Mouse (Mus musculus) midbrain, postnatal 0 days (tissue): ENCODE results near the gene 4931409K22Rik. TPM values are rescaled to one million over a fixed set of nuclear protein-coding genes. Genes with fewer than 3 reads are reported as not detected.
A peak's percentile ranks its signal among the peaks of the same experiment; 100 is the strongest.

Experiments
- ATAC-seq: fragments of 200-750 bp; cut with Nextera tagmentation; 2 replicates; pipeline ENCODE4 v1.8.0; 2017; ENCODE audit warnings: moderate number of reproducible peaks, mild to moderate bottlenecking, moderate TSS enrichment, moderate library complexity; ENCODE audit not compliant: low FRiP score
- DNase-seq: peaks from one replicate; pipeline ENCODE4 v3.0.0-alpha.2; 2015; ENCODE audit warnings: low spot score
- H3K27ac ChIP-seq: fragments of 300-500 bp; sonication (generic); 2 replicates; pipeline ENCODE4 v1.5.1; 2014; ENCODE audit warnings: low read depth, mild to moderate bottlenecking, low read length, mixed read lengths
- H3K27me3 ChIP-seq: fragments of 300-500 bp; sonication (generic); 2 replicates; pipeline ENCODE4 v1.6.1; 2014; ENCODE audit warnings: low read length, control low read depth, mixed read lengths; ENCODE audit not compliant: insufficient read depth
- H3K36me3 ChIP-seq: fragments of 300-500 bp; sonication (generic); 2 replicates; pipeline ENCODE4 v1.6.1; 2014; ENCODE audit warnings: low read length, control low read depth, mixed read lengths; ENCODE audit not compliant: insufficient read depth
- H3K4me1 ChIP-seq: fragments of 300-500 bp; sonication (generic); 2 replicates; pipeline ENCODE4 v1.6.1; 2014; ENCODE audit warnings: mild to moderate bottlenecking, control low read depth, antibody characterized with exemption, low read length, mixed read lengths; ENCODE audit not compliant: insufficient read depth
- H3K4me2 ChIP-seq: fragments of 300-500 bp; sonication (generic); 2 replicates; pipeline ENCODE4 v1.6.1; 2014; ENCODE audit warnings: low read depth, mild to moderate bottlenecking, low read length, mixed read lengths; ENCODE audit not compliant: poor library complexity, severe bottlenecking
- H3K4me3 ChIP-seq: fragments of 300-500 bp; sonication (generic); 2 replicates; pipeline ENCODE4 v1.5.1; 2014; ENCODE audit warnings: low read depth, mild to moderate bottlenecking, low read length, moderate library complexity
- H3K9ac ChIP-seq: fragments of 300-500 bp; sonication (generic); replicated peaks from 2 replicates; pipeline ENCODE4 v1.6.1; 2014; ENCODE audit warnings: mild to moderate bottlenecking, low read length, moderate library complexity, mixed read lengths; ENCODE audit not compliant: poor library complexity, severe bottlenecking
- H3K9me3 ChIP-seq: fragments of 300-500 bp; sonication (generic); 2 replicates; pipeline ENCODE4 v1.6.1; 2016; ENCODE audit warnings: low read length, control low read depth
- CTCF ChIP-seq: IDR thresholded peaks from 2 replicates; pipeline ENCODE4 v1.5.1; 2016; ENCODE audit warnings: antibody characterized with exemption, mild to moderate bottlenecking
- WGBS: fragments of 180-500 bp; shearing (Covaris S2); extraction: QIAGEN DNeasy Blood & Tissue Kit; methylation state at CpG from one replicate; pipeline ENCODE4 v1.1.7; 2014; 5-methylcytosine and 5-hydroxymethylcytosine counted together
- polyA plus RNA-seq: library from polyadenylated mRNA; unstranded; fragments of >200 nt; fragmentation: Nextera tagmentation; extraction: Ambion mirVana; gene quantifications from 2 replicates; pipeline ENCODE4 v1.2.1, GENCODE M21; 2015
- total RNA-seq: library from RNA; depleted of rRNA; stranded (reverse); fragments of >200 nt; gene quantifications from 2 replicates; pipeline ENCODE4 v1.2.3, GENCODE M21; 2014; rRNA removed

4931409K22Rik gene
- total RNA-seq (not detected in 2 replicates), polyA plus RNA-seq (not detected in 2 replicates)

- 81% methylated on average over 2 of the region's 2 CpGs for WGBS
- no peak for TF ChIP-seq CTCF
- no peak within 1 kb of the TSS for H3K9ac ChIP-seq
- no peaks in the 10 kb centered on the region for H3K4me1 ChIP-seq
- no peak for ATAC-seq
- no peak for DNase-seq
- no peak within 1 kb of the TSS for H3K27ac ChIP-seq
- H3K27me3 ChIP-seq: no peaks in the 10 kb centered on the region; the same call in 1 of the 2 replicates
- H3K4me2 ChIP-seq: no peak within 1 kb of the TSS
- no peaks in the 10 kb centered on the region for H3K36me3 ChIP-seq
- no peaks in the 10 kb centered on the region for H3K9me3 ChIP-seq
- no peak within 1 kb of the TSS for H3K4me3 ChIP-seq
Measured at GRCm38 (mm10) chr5:24556709-24557108, at the start of gene 4931409K22Rik. Gene 4931409K22Rik (minus strand): TSS chr5:24556809.

GRCm38 (mm10) chr5:24605980-24606665 is 49.5 kb upstream of the 4931409K22Rik start:
- peaks cover 45% of the 10 kb centered on the region for H3K4me1 ChIP-seq
- peak overlapping the region; percentile 72 for H3K4me2 ChIP-seq
- ATAC-seq: no peak
- TF ChIP-seq CTCF: peak; percentile 48
- no peaks in the 10 kb centered on the region for H3K36me3 ChIP-seq
- no peaks in the 10 kb centered on the region for H3K9me3 ChIP-seq
- H3K4me3 ChIP-seq: peak overlapping the region; percentile 59
- peak overlapping the region; percentile 94 for H3K9ac ChIP-seq
- H3K27ac ChIP-seq: peak overlapping the region; percentile 98
- WGBS: 7% methylated on average over 14 of the region's 14 CpGs
- DNase-seq: no peak
- no peaks in the 10 kb centered on the region for H3K27me3 ChIP-seq

- Histone ChIP-seq H3K27me3 (no peaks in the 10 kb centered on the region), H3K9me3 (no peaks in the 10 kb centered on the region), H3K4me2 (peak overlapping the region; percentile 72), H3K27ac (peak overlapping the region; percentile 98), H3K4me3 (peak overlapping the region; percentile 59), H3K9ac (peak overlapping the region; percentile 94), H3K36me3 (no peaks in the 10 kb centered on the region), H3K4me1 (peaks cover 51% of the 10 kb centered on the region)
- TF ChIP-seq CTCF: no peak
- peak; percentile 45 for DNase-seq
- 5% methylated on average over 6 of the region's 6 CpGs for WGBS
- ATAC-seq: no peak
Measured at GRCm38 (mm10) chr5:24605321-24605979, 48.8 kb upstream of the 4931409K22Rik start.

GRCm38 (mm10) chr5:24604656-24605100 is 48.1 kb upstream of the 4931409K22Rik start:
- H3K27me3 ChIP-seq: no peaks in the 10 kb centered on the region
- peak overlapping the region; percentile 72 for H3K4me2 ChIP-seq
- peak; percentile 60 for TF ChIP-seq CTCF
- DNase-seq (peak; percentile 89), ATAC-seq (peak; percentile 72)
- 0% methylated on average over 20 of the region's 46 CpGs for WGBS
- peak overlapping the region; percentile 59 for H3K4me3 ChIP-seq
- H3K9ac ChIP-seq: peak overlapping the region; percentile 94
- no peaks in the 10 kb centered on the region for H3K36me3 ChIP-seq
- peaks cover 52% of the 10 kb centered on the region for H3K4me1 ChIP-seq
- no peaks in the 10 kb centered on the region for H3K9me3 ChIP-seq
- H3K27ac ChIP-seq: peak overlapping the region; percentile 98

- Histone ChIP-seq H3K27me3 (no peaks in the 10 kb centered on the region), H3K4me1 (peaks cover 56% of the 10 kb centered on the region), H3K4me2 (peak overlapping the region; percentile 72), H3K9ac (peak overlapping the region; percentile 94), H3K9me3 (no peaks in the 10 kb centered on the region), H3K27ac (peak overlapping the region; percentile 98), H3K36me3 (no peaks in the 10 kb centered on the region), H3K4me3 (peak overlapping the region; percentile 59)
- WGBS: 17% methylated on average over 11 of the region's 12 CpGs
- DNase-seq (no peak), ATAC-seq (peak; percentile 1; the same call in 1 of the 2 replicates)
- TF ChIP-seq CTCF: no peak
Measured at GRCm38 (mm10) chr5:24604080-24604655, 47.6 kb upstream of the 4931409K22Rik start.
